Mouse (Mus musculus) liver, embryonic 14.5 days (tissue): ENCODE measurements around the gene Lad1.

ENCODE experiments used
- CTCF ChIP-seq: IDR thresholded peaks from 2 replicates; pipeline ENCODE4 v1.5.1; 2016; ENCODE audit warnings: antibody characterized with exemption, low read depth, control low read depth
- EP300 ChIP-seq: IDR thresholded peaks from 2 replicates; pipeline ENCODE4 v1.6.1; 2016; ENCODE audit warnings: antibody characterized with exemption, low read depth

GRCm38 (mm10) chr1:135788708-135789107, 29.7 kb upstream of the Lad1 start:
- TF ChIP-seq CTCF (peak; percentile 49), EP300 (no peak)
